Mouse (Mus musculus) heart, embryonic 15.5 days (tissue): Measurements from ENCODE around the gene Lrfn2. TPM values are rescaled to one million over a fixed set of nuclear protein-coding genes. Genes with fewer than 3 reads are reported as not detected.

ENCODE experiments used
- ATAC-seq: fragments of 200-750 bp; cut with Nextera tagmentation; replicated peaks from 2 replicates; pipeline ENCODE4 v1.8.0; 2017; ENCODE audit warnings: low read depth, moderate TSS enrichment; ENCODE audit not compliant: insufficient number of reproducible peaks, insufficient read depth, low FRiP score
- H3K27ac ChIP-seq: fragments of 300-500 bp; sonication (generic); 2 replicates; pipeline ENCODE4 v1.5.1; 2015; ENCODE audit warnings: mild to moderate bottlenecking, inconsistent platforms
- H3K27me3 ChIP-seq: fragments of 300-500 bp; sonication (generic); 2 replicates; pipeline ENCODE4 v1.6.1; 2015; ENCODE audit warnings: inconsistent platforms
- H3K36me3 ChIP-seq: fragments of 300-500 bp; sonication (generic); 2 replicates; pipeline ENCODE4 v1.6.1; 2015; ENCODE audit warnings: mild to moderate bottlenecking, inconsistent platforms
- H3K4me1 ChIP-seq: fragments of 300-500 bp; sonication (generic); replicated peaks from 2 replicates; pipeline ENCODE4 v1.6.1; 2015; ENCODE audit warnings: inconsistent platforms
- H3K4me2 ChIP-seq: fragments of 300-500 bp; sonication (generic); 2 replicates; pipeline ENCODE4 v1.6.1; 2015; ENCODE audit warnings: inconsistent platforms, mild to moderate bottlenecking, moderate library complexity
- H3K4me3 ChIP-seq: fragments of 300-500 bp; sonication (generic); 2 replicates; pipeline ENCODE4 v1.5.1; 2015; ENCODE audit warnings: mild to moderate bottlenecking, inconsistent platforms
- H3K9ac ChIP-seq: fragments of 300-500 bp; sonication (generic); 2 replicates; pipeline ENCODE4 v1.6.1; 2015; ENCODE audit warnings: mild to moderate bottlenecking, inconsistent platforms
- H3K9me3 ChIP-seq: fragments of 300-500 bp; sonication (generic); replicated peaks from 2 replicates; pipeline ENCODE4 v1.6.1; 2016; ENCODE audit warnings: inconsistent platforms
- WGBS: fragments of 180-500 bp; shearing (Covaris S2); methylation state at CpG from one replicate; pipeline ENCODE4 v1.1.7; 2015; ENCODE audit warnings: mixed read lengths; 5-methylcytosine and 5-hydroxymethylcytosine counted together
- polyA plus RNA-seq: library from polyadenylated mRNA; unstranded; fragments of >200 nt; fragmentation: Nextera tagmentation; extraction: Ambion mirVana; gene quantifications from 2 replicates; pipeline ENCODE4 v1.2.1, GENCODE M21; 2015

The Lrfn2 gene
- polyA plus RNA-seq, 1 experiment from 2014 or later: 0.28 TPM

DNA sequence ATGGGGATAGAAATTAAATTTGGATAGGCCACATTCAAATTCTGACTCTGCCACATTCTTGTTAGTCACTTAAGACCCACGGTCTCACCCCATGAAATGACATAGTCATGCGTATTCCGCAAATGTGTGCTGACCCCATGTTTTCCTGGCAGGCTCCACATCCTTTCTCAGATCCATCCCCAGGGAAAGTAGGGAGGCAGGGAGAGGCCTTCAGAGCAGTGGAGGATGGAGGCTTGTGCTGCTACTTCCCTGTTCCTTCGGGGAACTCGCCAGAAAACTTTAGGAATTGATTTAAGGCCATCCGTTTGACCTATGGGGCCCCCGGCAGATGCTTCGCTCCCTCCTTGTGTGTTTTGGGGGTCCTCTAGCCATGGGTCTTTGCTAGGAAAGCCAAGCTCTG is 3.0 kb downstream of the Lrfn2 start:
- H3K4me3 ChIP-seq: no peak overlapping the region
- peaks cover 11% of the 10 kb centered on the region for H3K4me1 ChIP-seq
- no peak for ATAC-seq
- no peaks in the 10 kb centered on the region for H3K9me3 ChIP-seq
- no peak overlapping the region for H3K27ac ChIP-seq
- H3K9ac ChIP-seq: no peak overlapping the region
- no peaks in the 10 kb centered on the region for H3K36me3 ChIP-seq
- H3K27me3 ChIP-seq: peaks cover 63% of the 10 kb centered on the region
- H3K4me2 ChIP-seq: no peak overlapping the region
- 68% methylated on average over 8 of the region's 8 CpGs for WGBS

DNA sequence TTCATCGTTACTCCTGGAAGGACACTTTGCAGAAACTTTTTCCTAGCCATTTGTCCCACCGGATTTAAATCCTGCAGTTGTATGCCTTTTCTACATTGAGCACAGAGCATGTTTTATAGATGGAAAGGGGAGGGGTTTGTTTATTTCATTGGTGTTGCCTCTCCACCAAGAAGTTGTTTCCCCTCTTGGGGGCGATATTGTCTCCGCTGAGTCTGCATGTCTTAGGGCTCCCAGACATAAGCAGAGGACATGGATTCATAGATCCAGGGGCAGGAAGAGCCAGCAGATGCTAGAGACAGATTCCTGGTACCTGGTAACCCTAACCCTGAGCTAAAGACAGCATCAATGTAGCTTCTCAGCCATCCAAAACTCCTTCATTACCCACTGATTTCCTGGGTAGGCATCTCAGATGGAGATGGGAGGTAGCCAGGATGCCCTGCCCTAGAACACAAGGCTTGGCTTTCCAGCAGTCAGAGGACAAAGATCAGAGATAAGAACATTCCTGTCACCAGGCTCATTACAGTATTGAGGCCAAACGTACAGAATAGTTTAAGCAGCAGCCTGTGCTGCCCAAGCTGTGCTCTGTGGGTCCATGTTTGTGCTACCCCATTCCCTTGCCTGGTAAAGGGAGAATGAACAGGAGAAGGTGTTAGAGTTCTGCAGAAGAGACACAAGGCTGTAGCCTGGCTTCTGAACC is 4.4 kb downstream of the Lrfn2 start:
- H3K9me3 ChIP-seq: no peaks in the 10 kb centered on the region
- no peak overlapping the region for H3K4me2 ChIP-seq
- 36% methylated on average over 5 of the region's 5 CpGs for WGBS
- H3K4me3 ChIP-seq: no peak overlapping the region
- peaks cover 8% of the 10 kb centered on the region for H3K4me1 ChIP-seq
- H3K9ac ChIP-seq: no peak overlapping the region
- H3K36me3 ChIP-seq: no peaks in the 10 kb centered on the region
- no peak overlapping the region for H3K27ac ChIP-seq
- peaks cover 50% of the 10 kb centered on the region for H3K27me3 ChIP-seq
- no peak for ATAC-seq

DNA sequence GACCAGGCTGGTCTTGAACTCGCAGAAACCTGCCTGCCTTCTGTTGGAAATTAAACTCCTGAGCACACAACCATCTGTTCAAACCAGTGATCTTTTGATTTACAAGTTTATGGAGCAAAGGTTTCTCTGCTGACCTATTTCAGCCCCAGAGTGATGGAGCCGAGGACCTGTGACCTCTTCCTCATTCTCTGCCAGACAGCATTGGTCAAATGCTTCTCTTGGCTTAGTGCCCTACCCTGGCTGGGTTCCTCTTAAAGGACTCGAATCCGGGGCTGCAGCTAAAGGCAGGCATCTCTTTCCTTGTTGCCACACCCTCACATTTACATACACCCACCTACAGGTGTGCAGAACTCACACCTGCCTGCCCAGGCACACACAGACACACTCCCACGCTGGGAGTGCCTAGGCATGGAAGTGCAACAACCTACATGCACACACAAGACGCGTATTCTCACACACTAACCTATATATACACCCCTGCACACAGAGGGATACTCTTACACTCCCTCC is 6.6 kb downstream of the Lrfn2 start:
- no peaks in the 10 kb centered on the region for H3K36me3 ChIP-seq

GRCm38 (mm10) chr17:48946315-48946714 is 14.1 kb downstream of the Lrfn2 start:
- WGBS: 78% methylated on average over 9 of the region's 9 CpGs
- ATAC-seq: no peak
- no peak overlapping the region for H3K4me3 ChIP-seq

More for the DNA sequence above, 6.6 kb downstream of the Lrfn2 start:
- no peaks in the 10 kb centered on the region for H3K4me1 ChIP-seq
- no peak for ATAC-seq
- H3K4me3 ChIP-seq: no peak overlapping the region
- H3K27me3 ChIP-seq: peaks cover 31% of the 10 kb centered on the region
- no peak overlapping the region for H3K9ac ChIP-seq
- H3K27ac ChIP-seq: no peak overlapping the region
- no peak overlapping the region for H3K4me2 ChIP-seq
- 66% methylated on average over 7 of the region's 7 CpGs for WGBS
- H3K9me3 ChIP-seq: no peaks in the 10 kb centered on the region

GRCm38 (mm10) chr17:48946765-48947164 is 14.6 kb downstream of the Lrfn2 start:
- Histone ChIP-seq H3K36me3 (no peaks in the 10 kb centered on the region), H3K27ac (no peak overlapping the region), H3K9ac (no peak overlapping the region), H3K4me2 (no peak overlapping the region), H3K4me3 (no peak overlapping the region), H3K9me3 (no peaks in the 10 kb centered on the region), H3K27me3 (no peaks in the 10 kb centered on the region), H3K4me1 (no peaks in the 10 kb centered on the region)
- no peak for ATAC-seq
- WGBS: 52% methylated on average over 3 of the region's 3 CpGs

More at GRCm38 (mm10) chr17:48946315-48946714, 14.1 kb downstream of the Lrfn2 start:
- Histone ChIP-seq H3K27me3 (no peaks in the 10 kb centered on the region), H3K27ac (no peak overlapping the region), H3K4me1 (no peaks in the 10 kb centered on the region), H3K9ac (no peak overlapping the region), H3K9me3 (no peaks in the 10 kb centered on the region), H3K4me2 (no peak overlapping the region), H3K36me3 (no peaks in the 10 kb centered on the region)

- Histone ChIP-seq H3K9ac (no peak overlapping the region), H3K4me3 (no peak overlapping the region), H3K9me3 (no peaks in the 10 kb centered on the region), H3K4me1 (no peaks in the 10 kb centered on the region), H3K4me2 (no peak overlapping the region), H3K27ac (no peak overlapping the region), H3K27me3 (no peaks in the 10 kb centered on the region), H3K36me3 (no peaks in the 10 kb centered on the region)
- WGBS: 74% methylated on average over 1 of the region's 1 CpGs
- no peak for ATAC-seq
Observed at GRCm38 (mm10) chr17:48951250-48951649, 19.1 kb downstream of the Lrfn2 start.

- WGBS: 79% methylated on average over 7 of the region's 7 CpGs
Observed at GRCm38 (mm10) chr17:48956033-48956631, 24.0 kb downstream of the Lrfn2 start.

GRCm38 (mm10) chr17:48960161-48960698 is 28.1 kb downstream of the Lrfn2 start:
- peak overlapping the region; percentile 32 for H3K4me3 ChIP-seq
- H3K27me3 ChIP-seq: 0 out of 2 replicates have a peak, but pooled peaks cover 6% of the 10 kb centered on the region
- peak overlapping the region; percentile 7; the same call in 1 of the 2 replicates for H3K9ac ChIP-seq
- ATAC-seq: peak; percentile 77
- peaks cover 11% of the 10 kb centered on the region for H3K4me1 ChIP-seq
- peak overlapping the region; percentile 63 for H3K4me2 ChIP-seq
- 2% methylated on average over 16 of the region's 16 CpGs for WGBS
- no peaks in the 10 kb centered on the region for H3K9me3 ChIP-seq
- H3K27ac ChIP-seq: no peak overlapping the region
- no peaks in the 10 kb centered on the region for H3K36me3 ChIP-seq

More at GRCm38 (mm10) chr17:48956033-48956631, 24.0 kb downstream of the Lrfn2 start:
- H3K27ac ChIP-seq: no peak overlapping the region
- peaks cover 11% of the 10 kb centered on the region for H3K4me1 ChIP-seq
- H3K36me3 ChIP-seq: no peaks in the 10 kb centered on the region
- 0 out of 2 replicates have a peak, but pooled peaks cover 6% of the 10 kb centered on the region for H3K27me3 ChIP-seq
- no peak overlapping the region for H3K9ac ChIP-seq
- no peaks in the 10 kb centered on the region for H3K9me3 ChIP-seq
- no peak overlapping the region for H3K4me3 ChIP-seq
- H3K4me2 ChIP-seq: no peak overlapping the region
- ATAC-seq: no peak

DNA sequence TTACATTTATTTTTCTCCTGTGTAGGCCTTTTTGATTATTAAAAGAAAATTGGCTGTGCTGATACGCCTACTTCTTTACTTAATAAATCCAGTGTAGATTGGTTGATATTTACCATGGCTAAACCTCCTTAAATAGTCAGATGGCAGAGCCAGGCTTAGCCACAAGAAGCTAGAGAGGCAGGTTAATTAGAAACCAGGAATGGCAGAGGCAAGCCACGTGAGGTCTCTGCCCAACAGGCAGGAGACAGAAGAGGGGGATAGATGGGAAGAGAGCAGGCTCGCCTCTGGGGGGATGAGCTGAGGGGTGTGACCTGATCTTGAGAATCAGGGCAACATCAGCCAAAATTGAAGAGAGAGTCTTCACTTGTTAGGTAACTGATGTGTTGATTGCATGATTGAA is 30.5 kb downstream of the Lrfn2 start:
- Histone ChIP-seq H3K4me2 (no peak overlapping the region), H3K27me3 (0 out of 2 replicates have a peak, but pooled peaks cover 6% of the 10 kb centered on the region), H3K9ac (no peak overlapping the region), H3K9me3 (no peaks in the 10 kb centered on the region), H3K36me3 (no peaks in the 10 kb centered on the region), H3K4me1 (peaks cover 11% of the 10 kb centered on the region), H3K4me3 (no peak overlapping the region), H3K27ac (no peak overlapping the region)
- no peak for ATAC-seq
- 66% methylated on average over 3 of the region's 3 CpGs for WGBS

- Histone ChIP-seq H3K36me3 (no peaks in the 10 kb centered on the region), H3K4me1 (peaks cover 11% of the 10 kb centered on the region), H3K4me2 (no peak overlapping the region), H3K4me3 (no peak overlapping the region), H3K9me3 (no peaks in the 10 kb centered on the region), H3K9ac (no peak overlapping the region), H3K27me3 (no peaks in the 10 kb centered on the region), H3K27ac (no peak overlapping the region)
- WGBS: 67% methylated on average over 9 of the region's 9 CpGs
- ATAC-seq: no peak
Observed at GRCm38 (mm10) chr17:48963740-48964139, 31.6 kb downstream of the Lrfn2 start.

- Histone ChIP-seq H3K9me3 (no peaks in the 10 kb centered on the region), H3K36me3 (no peaks in the 10 kb centered on the region), H3K9ac (no peak overlapping the region), H3K4me3 (no peak overlapping the region), H3K27me3 (peaks cover 6% of the 10 kb centered on the region; the same call in 1 of the 2 replicates), H3K27ac (no peak overlapping the region), H3K4me2 (no peak overlapping the region), H3K4me1 (no peaks in the 10 kb centered on the region)
- 83% methylated on average over 13 of the region's 13 CpGs for WGBS
- ATAC-seq: no peak
Observed at GRCm38 (mm10) chr17:48968304-48968703, 36.1 kb downstream of the Lrfn2 start.
